Mouse (Mus musculus): Measurements from ENCODE around the gene Myo1a.

- TF ChIP-seq CTCF (IDR thresholded peaks at IDR 0.05; ENCODE audit: low read depth) (0 out of 2 replicates have a peak, but pooled peaks have one; percentile 2), EP300 (IDR thresholded peaks at IDR 0.05; ENCODE audit: low read depth) (no peak)
These were observed 2.8 kb downstream of the Myo1a start for GRCm38 (mm10) chr10:127707721-127708120.
